Mouse (Mus musculus) forebrain, embryonic 11.5 days (tissue): ENCODE measurements around the gene Inpp4b. TPM values are rescaled to one million over a fixed set of nuclear protein-coding genes. Genes with fewer than 3 reads are reported as not detected.

ENCODE experiments used
- ATAC-seq: fragments of 200-750 bp; cut with Nextera tagmentation; replicated peaks from 2 replicates; pipeline ENCODE4 v1.8.0; 2017; ENCODE audit warnings: moderate TSS enrichment; ENCODE audit not compliant: low FRiP score
- DNase-seq: peaks from one replicate; pipeline ENCODE4 v3.0.0-alpha.2; 2017; ENCODE audit warnings: low spot score
- H3K27ac ChIP-seq: fragments of 300-500 bp; sonication (generic); 2 replicates; pipeline ENCODE4 v1.5.1; 2014; ENCODE audit warnings: low read depth, low read length
- H3K27me3 ChIP-seq: fragments of 300-500 bp; sonication (generic); 2 replicates; pipeline ENCODE4 v1.6.1; 2014; ENCODE audit warnings: mild to moderate bottlenecking, low read length, mixed read lengths; ENCODE audit not compliant: control insufficient read depth, insufficient read depth
- H3K36me3 ChIP-seq: fragments of 300-500 bp; sonication (generic); 2 replicates; pipeline ENCODE4 v1.6.1; 2014; ENCODE audit warnings: mild to moderate bottlenecking, low read length, moderate library complexity, mixed read lengths; ENCODE audit not compliant: control insufficient read depth, insufficient read depth
- H3K4me1 ChIP-seq: fragments of 300-500 bp; sonication (generic); replicated peaks from 2 replicates; pipeline ENCODE4 v1.6.1; 2014; ENCODE audit warnings: low read length, mixed read lengths; ENCODE audit not compliant: control insufficient read depth, insufficient read depth
- H3K4me2 ChIP-seq: fragments of 300-500 bp; sonication (generic); 2 replicates; pipeline ENCODE4 v1.6.1; 2014; ENCODE audit warnings: low read depth, mild to moderate bottlenecking, low read length, moderate library complexity, mixed read lengths; ENCODE audit not compliant: severe bottlenecking
- H3K4me3 ChIP-seq: fragments of 300-500 bp; sonication (generic); 2 replicates; pipeline ENCODE4 v1.5.1; 2014; ENCODE audit warnings: low read depth, low read length
- H3K9ac ChIP-seq: fragments of 300-500 bp; sonication (generic); 2 replicates; pipeline ENCODE4 v1.6.1; 2014; ENCODE audit warnings: low read length
- H3K9me3 ChIP-seq: fragments of 300-500 bp; sonication (generic); 2 replicates; pipeline ENCODE4 v1.6.1; 2016; ENCODE audit warnings: low read length, mixed read lengths; ENCODE audit not compliant: control insufficient read depth
- WGBS: fragments of 180-500 bp; shearing (Covaris S2); extraction: QIAGEN DNeasy Blood & Tissue Kit; methylation state at CpG from one replicate; pipeline ENCODE4 v1.1.7; 2014; 5-methylcytosine and 5-hydroxymethylcytosine counted together
- polyA plus RNA-seq: library from polyadenylated mRNA; unstranded; fragments of >200 nt; fragmentation: Nextera tagmentation; extraction: Ambion mirVana; gene quantifications from 2 replicates; pipeline ENCODE4 v1.2.1, GENCODE M21; 2014

Inpp4b gene
- polyA plus RNA-seq, 1 experiment from 2014 or later = 3.3 TPM

GRCm38 (mm10) chr8:81358108-81358507, 15.8 kb downstream of the Inpp4b start:
- Histone ChIP-seq H3K4me2 (no peak overlapping the region), H3K9ac (no peak overlapping the region), H3K27ac (no peak overlapping the region), H3K9me3 (no peaks in the 10 kb centered on the region), H3K36me3 (no peaks in the 10 kb centered on the region), H3K4me3 (no peak overlapping the region), H3K4me1 (no peaks in the 10 kb centered on the region), H3K27me3 (no peaks in the 10 kb centered on the region)
- 86% methylated on average over 6 of the region's 6 CpGs for WGBS
- DNase-seq (no peak), ATAC-seq (no peak)

GRCm38 (mm10) chr8:81360518-81360917, 18.2 kb downstream of the Inpp4b start:
- no peaks in the 10 kb centered on the region for H3K27me3 ChIP-seq
- no peak overlapping the region for H3K4me3 ChIP-seq
- no peak overlapping the region for H3K4me2 ChIP-seq
- H3K9me3 ChIP-seq = no peaks in the 10 kb centered on the region
- no peaks in the 10 kb centered on the region for H3K36me3 ChIP-seq
- 86% methylated on average over 2 of the region's 2 CpGs for WGBS
- no peak for ATAC-seq
- no peaks in the 10 kb centered on the region for H3K4me1 ChIP-seq
- DNase-seq = no peak
- no peak overlapping the region for H3K27ac ChIP-seq
- no peak overlapping the region for H3K9ac ChIP-seq

- H3K4me1 ChIP-seq = no peaks in the 10 kb centered on the region
- no peak overlapping the region for H3K9ac ChIP-seq
- DNase-seq (no peak), ATAC-seq (no peak)
- no peaks in the 10 kb centered on the region for H3K27me3 ChIP-seq
- H3K9me3 ChIP-seq = no peaks in the 10 kb centered on the region
- H3K36me3 ChIP-seq = no peaks in the 10 kb centered on the region
- no peak overlapping the region for H3K4me2 ChIP-seq
- WGBS = 95% methylated on average over 2 of the region's 2 CpGs
- no peak overlapping the region for H3K27ac ChIP-seq
- H3K4me3 ChIP-seq = no peak overlapping the region
These were observed 18.8 kb downstream of the Inpp4b start for GRCm38 (mm10) chr8:81361162-81361561.

- Histone ChIP-seq H3K4me1 (no peaks in the 10 kb centered on the region), H3K27me3 (no peaks in the 10 kb centered on the region), H3K4me2 (no peak overlapping the region), H3K9me3 (no peaks in the 10 kb centered on the region), H3K36me3 (no peaks in the 10 kb centered on the region), H3K9ac (no peak overlapping the region), H3K4me3 (no peak overlapping the region), H3K27ac (no peak overlapping the region)
- 73% methylated on average over 5 of the region's 5 CpGs for WGBS
- DNase-seq (no peak), ATAC-seq (no peak)
These were observed 28.3 kb downstream of the Inpp4b start for GRCm38 (mm10) chr8:81370607-81371006.

- Histone ChIP-seq H3K27ac (no peak overlapping the region), H3K9ac (no peak overlapping the region), H3K36me3 (no peaks in the 10 kb centered on the region), H3K9me3 (no peaks in the 10 kb centered on the region), H3K4me3 (no peak overlapping the region), H3K4me2 (no peak overlapping the region), H3K4me1 (no peaks in the 10 kb centered on the region), H3K27me3 (no peaks in the 10 kb centered on the region)
- ATAC-seq (no peak), DNase-seq (no peak)
- 73% methylated on average over 4 of the region's 4 CpGs for WGBS
These were observed 29.5 kb downstream of the Inpp4b start for GRCm38 (mm10) chr8:81371844-81372243.

- no peak overlapping the region for H3K9ac ChIP-seq
- no peaks in the 10 kb centered on the region for H3K27me3 ChIP-seq
- H3K27ac ChIP-seq = no peak overlapping the region
- H3K4me3 ChIP-seq = no peak overlapping the region
- 89% methylated on average over 4 of the region's 4 CpGs for WGBS
- H3K36me3 ChIP-seq = no peaks in the 10 kb centered on the region
- H3K4me2 ChIP-seq = no peak overlapping the region
- ATAC-seq (no peak), DNase-seq (no peak)
- H3K9me3 ChIP-seq = no peaks in the 10 kb centered on the region
- H3K4me1 ChIP-seq = no peaks in the 10 kb centered on the region
These were observed 32.6 kb downstream of the Inpp4b start for GRCm38 (mm10) chr8:81374877-81375475.

GRCm38 (mm10) chr8:81388953-81389352, 46.6 kb downstream of the Inpp4b start:
- no peak for ATAC-seq
- no peaks in the 10 kb centered on the region for H3K9me3 ChIP-seq
- no peak overlapping the region for H3K27ac ChIP-seq
- no peaks in the 10 kb centered on the region for H3K36me3 ChIP-seq
- no peak overlapping the region for H3K9ac ChIP-seq
- no peaks in the 10 kb centered on the region for H3K27me3 ChIP-seq
- no peaks in the 10 kb centered on the region for H3K4me1 ChIP-seq
- 90% methylated on average over 6 of the region's 6 CpGs for WGBS
- DNase-seq = no peak
- no peak overlapping the region for H3K4me3 ChIP-seq
- H3K4me2 ChIP-seq = no peak overlapping the region

GRCm38 (mm10) chr8:81399071-81399470, 56.7 kb downstream of the Inpp4b start:
- no peak overlapping the region for H3K9ac ChIP-seq
- ATAC-seq = no peak
- H3K9me3 ChIP-seq = no peaks in the 10 kb centered on the region
- no peak overlapping the region for H3K4me3 ChIP-seq
- no peak overlapping the region for H3K27ac ChIP-seq
- H3K36me3 ChIP-seq = no peaks in the 10 kb centered on the region
- H3K27me3 ChIP-seq = no peaks in the 10 kb centered on the region
- DNase-seq = no peak
- no peaks in the 10 kb centered on the region for H3K4me1 ChIP-seq
- H3K4me2 ChIP-seq = no peak overlapping the region

GRCm38 (mm10) chr8:81399501-81399900, 57.1 kb downstream of the Inpp4b start:
- Histone ChIP-seq H3K36me3 (no peaks in the 10 kb centered on the region), H3K4me2 (no peak overlapping the region), H3K4me3 (no peak overlapping the region), H3K4me1 (no peaks in the 10 kb centered on the region), H3K27ac (no peak overlapping the region), H3K27me3 (no peaks in the 10 kb centered on the region), H3K9me3 (no peaks in the 10 kb centered on the region), H3K9ac (no peak overlapping the region)
- WGBS = 92% methylated on average over 4 of the region's 4 CpGs
- DNase-seq (no peak), ATAC-seq (no peak)
